Mouse (Mus musculus): ENCODE measurements at regions not wholly inside any gene's neighbourhood (a gene's known extent, or its start where the extent isn't known, plus 50 kb on each side); places are given as distances from the start of the nearest gene placed in this dataset.

DNA sequence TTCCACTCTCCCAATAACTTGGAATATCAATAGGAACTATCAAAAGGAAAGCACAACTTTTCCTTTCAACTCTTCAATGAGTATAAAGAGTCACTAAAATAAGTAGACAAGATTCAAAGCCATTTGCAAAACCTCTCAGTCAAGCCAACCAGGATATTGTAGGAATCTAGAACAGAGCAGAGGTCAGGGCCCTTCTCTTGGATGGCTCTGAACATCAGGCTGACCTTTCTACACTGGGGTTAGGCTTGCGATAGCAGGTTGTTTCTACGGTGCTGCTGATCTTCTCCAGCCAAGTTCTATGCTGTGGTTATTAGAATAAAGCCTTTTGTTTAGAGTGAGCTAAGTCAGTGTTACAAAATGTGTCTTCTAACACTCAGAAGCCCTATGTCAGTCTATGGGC is 658.6 kb downstream of the Ofcc1 start:
- DNase-seq (ENCODE audit: low spot score), result no peak

DNA sequence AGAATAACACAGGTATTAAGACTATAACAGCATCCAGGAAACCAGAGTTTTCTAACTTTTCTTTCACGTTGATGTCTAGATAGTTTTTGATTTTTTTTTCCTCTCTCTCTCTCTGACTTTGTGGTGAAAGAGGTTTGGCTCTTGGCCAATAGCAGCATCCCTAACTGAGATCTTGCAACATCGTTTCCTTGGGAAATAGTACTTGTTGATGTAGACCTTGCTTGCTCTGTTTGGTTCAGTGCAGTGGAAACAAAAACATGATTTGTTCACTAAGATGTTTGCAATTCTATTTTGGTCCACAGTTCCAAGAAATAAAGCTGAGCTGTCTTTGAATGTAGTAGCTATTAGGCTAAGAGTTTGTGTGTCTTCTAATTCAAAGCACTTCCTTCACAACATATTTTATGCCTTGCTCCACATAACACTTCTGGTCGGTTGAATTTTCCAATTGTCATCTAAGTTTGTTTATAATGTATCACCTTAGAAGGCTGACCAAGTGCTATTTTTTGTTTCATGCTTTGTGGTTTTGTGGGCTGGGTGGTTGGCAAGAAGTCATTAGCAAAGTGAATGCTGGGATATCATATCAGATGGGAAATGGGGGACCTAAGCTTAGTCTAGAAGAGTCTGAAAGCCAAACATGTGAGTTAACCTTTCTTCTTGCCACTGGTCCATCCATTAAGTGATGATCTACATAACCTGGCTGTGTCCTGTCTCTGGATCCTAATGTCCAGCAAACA is 669.8 kb downstream of the Ofcc1 start:
- DNase-seq (ENCODE audit: low spot score), result no peak

GRCm38 (mm10) chr13:39664548-39664947 is 696.7 kb downstream of the Ofcc1 start:
- no peak for DNase-seq (ENCODE audit: low spot score)

DNA sequence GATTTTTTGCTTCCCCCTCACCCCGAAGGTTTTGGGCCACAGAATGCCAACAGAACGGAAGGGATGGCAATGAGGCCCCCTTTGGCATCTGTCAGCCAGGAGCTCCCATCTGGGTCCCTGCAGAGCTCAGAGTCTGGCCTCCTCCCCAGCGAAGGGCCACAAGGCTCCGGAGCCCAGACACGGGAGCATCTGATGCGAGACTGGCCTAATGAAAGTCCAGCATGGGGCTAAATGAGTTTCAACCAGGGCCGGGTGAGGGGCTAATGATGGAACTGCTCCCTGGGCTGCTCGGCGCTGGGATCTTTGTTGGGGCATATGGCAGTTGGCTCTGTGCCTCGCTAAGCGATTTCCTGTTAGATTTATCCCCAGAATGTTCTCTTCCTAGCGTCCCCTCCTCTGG is 688.8 kb upstream of the Slc35b3 start:
- DNase-seq (ENCODE audit: low spot score), result no peak

GRCm38 (mm10) chr13:39647367-39647766 is 686.7 kb upstream of the Slc35b3 start:
- peak; percentile 12 for DNase-seq (ENCODE audit: low spot score)

DNA sequence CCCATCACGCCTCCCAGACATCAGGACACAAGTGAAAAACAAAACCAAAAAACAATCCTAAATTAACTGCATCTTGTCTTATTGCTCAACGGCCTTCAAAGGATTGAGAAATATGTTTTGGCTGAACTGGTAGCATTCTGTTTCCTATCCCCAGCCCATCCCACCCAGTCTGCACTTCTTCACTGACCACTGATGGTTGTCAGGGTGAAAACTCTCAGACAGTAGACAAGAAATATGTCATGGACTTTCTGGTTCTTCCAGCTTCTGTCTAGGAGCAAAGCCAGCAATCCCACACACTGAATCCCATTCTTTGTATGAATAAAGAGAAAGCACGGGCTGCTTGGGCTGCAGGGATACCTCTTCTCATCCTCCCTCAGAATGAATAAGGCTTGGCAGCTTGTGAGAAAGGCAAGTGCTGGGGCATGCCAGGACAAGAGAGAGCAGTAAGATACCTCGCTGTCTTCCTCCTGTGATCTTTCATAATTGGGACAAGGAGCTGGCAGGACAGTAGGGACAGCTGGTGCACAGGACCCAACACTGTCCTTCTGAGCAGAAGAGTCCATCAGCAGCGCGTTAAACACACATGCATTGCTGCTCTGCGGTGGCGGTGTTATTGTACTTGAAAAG is 670.9 kb upstream of the Slc35b3 start:
- no peak for DNase-seq (ENCODE audit: low spot score)
